Mouse (Mus musculus): ENCODE results near the gene Irak1. TPM values are rescaled to one million over a fixed set of nuclear protein-coding genes. Genes with fewer than 3 reads are reported as not detected.

Gene Irak1
- 27.4 and 31.6 TPM in 2 replicates for polyA plus RNA-seq (2014; fragmentation: Nextera tagmentation; extraction: Ambion mirVana)

DNA sequence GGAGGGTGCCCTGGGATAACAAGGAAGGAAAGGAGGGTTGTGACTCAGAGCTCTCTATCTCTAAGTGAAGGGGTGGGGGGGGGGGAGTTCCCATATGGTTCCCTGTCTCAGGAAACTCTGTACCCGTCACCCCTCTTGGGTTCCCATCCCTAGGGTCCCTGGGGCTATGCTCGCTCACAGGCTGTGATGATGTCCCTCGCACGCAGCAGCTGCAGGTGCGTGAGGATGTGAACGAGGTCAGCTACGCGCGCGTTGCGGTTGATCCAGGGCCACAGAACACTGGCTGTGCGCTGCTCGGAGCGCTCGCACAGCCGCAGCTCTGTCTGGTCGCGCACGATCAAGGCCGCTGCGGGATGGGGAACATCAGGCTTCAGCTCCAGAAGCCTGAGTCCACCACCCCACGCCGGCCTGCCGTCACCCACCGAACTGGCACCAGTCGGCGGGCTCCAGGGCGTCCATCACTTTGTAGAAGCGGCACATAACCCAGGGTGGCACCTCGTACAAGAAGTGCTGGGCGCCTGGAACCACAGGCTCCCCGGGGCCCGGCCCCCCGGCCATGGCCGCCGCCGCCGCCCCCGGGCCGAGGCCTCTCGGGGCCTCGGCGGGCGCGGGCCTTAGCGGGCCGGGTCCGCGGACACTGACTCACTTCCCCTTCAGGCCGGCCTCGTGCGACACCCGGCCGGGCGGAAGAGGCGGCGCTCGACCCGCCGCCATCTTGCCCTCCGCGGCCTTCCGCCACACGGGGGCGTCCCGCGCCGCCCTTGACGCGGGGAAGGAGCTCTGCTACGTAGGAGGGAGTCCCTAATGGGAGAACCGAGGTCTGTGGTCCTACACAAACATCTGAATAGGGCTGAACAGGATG is at the start of gene Irak1:
Gene Irak1 (minus strand): TSS at position 731 of the 862 bp plus-strand sequence.
- no peaks in the 10 kb centered on the region; the same call in 1 of the 2 replicates for H3K4me1 ChIP-seq (replicated peaks; ENCODE audit: control insufficient read depth, insufficient read depth, low read length)
- H3K4me3 ChIP-seq (ENCODE audit: low read depth, low read length): peak within 1 kb of the TSS; percentile 52
- no peaks in the 10 kb centered on the region for H3K36me3 ChIP-seq (ENCODE audit: control insufficient read depth, insufficient read depth, low read length)
- H3K27me3 ChIP-seq (ENCODE audit: control insufficient read depth, insufficient read depth, low read length): no peaks in the 10 kb centered on the region
- 13% methylated on average over 36 of the region's 72 CpGs for WGBS
- peak within 1 kb of the TSS; percentile 80 for H3K27ac ChIP-seq (ENCODE audit: low read depth, low read length)
- H3K9ac ChIP-seq (ENCODE audit: low read depth, low read length): peak within 1 kb of the TSS; percentile 86
- peak; percentile 82 for DNase-seq (ENCODE audit: low spot score)
- no peaks in the 10 kb centered on the region for H3K9me3 ChIP-seq (ENCODE audit: control insufficient read depth, low read length)
- H3K4me2 ChIP-seq (replicated peaks; ENCODE audit: low read depth, low read length): peak within 1 kb of the TSS; percentile 51
- ATAC-seq (ENCODE audit: low FRiP score): peak; percentile 93

DNA sequence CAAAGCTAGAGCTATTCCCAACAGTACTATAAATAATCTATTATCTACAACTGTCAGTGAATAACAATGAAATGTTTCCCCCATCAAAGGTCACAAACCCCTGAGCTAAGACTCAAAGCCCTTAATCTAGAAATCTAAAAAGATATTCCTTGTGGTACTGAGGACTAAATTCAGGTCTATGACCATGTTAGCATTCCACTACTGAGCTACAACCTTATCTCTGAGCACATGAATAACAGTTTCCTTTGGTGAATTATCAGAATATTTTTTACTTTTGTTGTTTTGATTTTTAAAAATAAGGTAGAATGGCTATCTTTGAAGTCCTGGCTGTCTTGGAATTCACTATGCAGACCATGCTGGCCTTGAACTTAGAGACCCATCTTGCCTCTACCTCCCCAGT is 47.1 kb upstream of the Irak1 start:
- DNase-seq (ENCODE audit: low spot score): no peak
- no peaks in the 10 kb centered on the region for H3K36me3 ChIP-seq (ENCODE audit: control insufficient read depth, insufficient read depth, low read length)
- no peaks in the 10 kb centered on the region for H3K9me3 ChIP-seq (ENCODE audit: control insufficient read depth, low read length)
- no peak overlapping the region for H3K27ac ChIP-seq (ENCODE audit: low read depth, low read length)
- H3K4me3 ChIP-seq (ENCODE audit: low read depth, low read length): no peak overlapping the region
- no peak overlapping the region for H3K4me2 ChIP-seq (replicated peaks; ENCODE audit: low read depth, low read length)
- H3K27me3 ChIP-seq (ENCODE audit: control insufficient read depth, insufficient read depth, low read length): no peaks in the 10 kb centered on the region
- ATAC-seq (ENCODE audit: low FRiP score): no peak
- no peak overlapping the region for H3K9ac ChIP-seq (ENCODE audit: low read depth, low read length)
- no peaks in the 10 kb centered on the region for H3K4me1 ChIP-seq (replicated peaks; ENCODE audit: control insufficient read depth, insufficient read depth, low read length)

DNA sequence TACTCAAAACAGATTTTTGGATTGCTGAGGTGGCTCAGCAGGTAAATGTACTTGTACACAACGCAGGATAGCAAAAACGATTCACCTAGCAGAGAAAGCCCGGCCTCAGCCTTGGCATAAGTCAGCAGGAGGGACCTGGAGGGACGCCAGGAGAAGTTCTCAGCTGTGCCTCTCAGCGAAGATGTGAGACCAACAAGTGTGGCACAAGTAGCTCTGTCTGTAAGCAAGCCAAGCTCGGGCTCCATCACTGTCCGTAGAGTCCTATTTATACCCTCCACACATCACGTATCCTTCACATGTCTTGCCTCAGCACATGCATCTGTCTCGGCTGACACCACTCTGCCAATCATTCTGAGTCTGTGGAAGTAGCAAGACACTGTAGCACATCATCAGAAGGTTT is 44.2 kb upstream of the Irak1 start:
- Histone ChIP-seq H3K4me2 (replicated peaks; ENCODE audit: low read depth, low read length) (no peak overlapping the region), H3K36me3 (ENCODE audit: control insufficient read depth, insufficient read depth, low read length) (no peaks in the 10 kb centered on the region), H3K4me1 (replicated peaks; ENCODE audit: control insufficient read depth, insufficient read depth, low read length) (no peaks in the 10 kb centered on the region), H3K4me3 (ENCODE audit: low read depth, low read length) (no peak overlapping the region), H3K27me3 (ENCODE audit: control insufficient read depth, insufficient read depth, low read length) (no peaks in the 10 kb centered on the region), H3K9ac (ENCODE audit: low read depth, low read length) (no peak overlapping the region), H3K9me3 (ENCODE audit: control insufficient read depth, low read length) (no peaks in the 10 kb centered on the region), H3K27ac (ENCODE audit: low read depth, low read length) (no peak overlapping the region)
- ATAC-seq (ENCODE audit: low FRiP score): no peak
- 85% methylated on average over 9 of the region's 9 CpGs for WGBS
- no peak for DNase-seq (ENCODE audit: low spot score)

DNA sequence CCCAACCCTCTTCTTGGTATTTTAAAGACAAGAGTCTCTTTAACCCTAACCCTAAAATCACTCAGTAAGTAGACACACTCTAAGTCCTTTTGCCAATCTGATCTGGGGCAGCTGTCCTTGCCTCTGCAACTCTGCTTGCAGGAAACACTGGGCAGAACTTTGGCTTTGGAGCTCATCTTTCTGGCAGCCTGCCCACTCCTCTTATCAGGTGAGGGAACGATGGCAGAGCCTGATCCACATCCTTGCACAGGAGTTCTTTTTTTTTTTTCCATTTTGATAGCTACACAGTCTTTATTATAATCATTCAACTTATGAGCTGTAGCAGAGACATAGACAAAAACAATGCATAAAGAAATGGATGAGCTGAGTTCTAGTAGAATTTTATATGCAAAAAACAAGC is 21.4 kb upstream of the Irak1 start:
- Histone ChIP-seq H3K27me3 (ENCODE audit: control insufficient read depth, insufficient read depth, low read length) (no peaks in the 10 kb centered on the region), H3K9me3 (ENCODE audit: control insufficient read depth, low read length) (no peaks in the 10 kb centered on the region), H3K27ac (ENCODE audit: low read depth, low read length) (no peak overlapping the region), H3K4me2 (replicated peaks; ENCODE audit: low read depth, low read length) (no peak overlapping the region), H3K4me3 (ENCODE audit: low read depth, low read length) (no peak overlapping the region), H3K4me1 (replicated peaks; ENCODE audit: control insufficient read depth, insufficient read depth, low read length) (no peaks in the 10 kb centered on the region), H3K36me3 (ENCODE audit: control insufficient read depth, insufficient read depth, low read length) (no peaks in the 10 kb centered on the region), H3K9ac (ENCODE audit: low read depth, low read length) (no peak overlapping the region)
- WGBS: 96% methylated on average over 1 of the region's 1 CpGs
- ATAC-seq (ENCODE audit: low FRiP score): no peak
- no peak for DNase-seq (ENCODE audit: low spot score)

DNA sequence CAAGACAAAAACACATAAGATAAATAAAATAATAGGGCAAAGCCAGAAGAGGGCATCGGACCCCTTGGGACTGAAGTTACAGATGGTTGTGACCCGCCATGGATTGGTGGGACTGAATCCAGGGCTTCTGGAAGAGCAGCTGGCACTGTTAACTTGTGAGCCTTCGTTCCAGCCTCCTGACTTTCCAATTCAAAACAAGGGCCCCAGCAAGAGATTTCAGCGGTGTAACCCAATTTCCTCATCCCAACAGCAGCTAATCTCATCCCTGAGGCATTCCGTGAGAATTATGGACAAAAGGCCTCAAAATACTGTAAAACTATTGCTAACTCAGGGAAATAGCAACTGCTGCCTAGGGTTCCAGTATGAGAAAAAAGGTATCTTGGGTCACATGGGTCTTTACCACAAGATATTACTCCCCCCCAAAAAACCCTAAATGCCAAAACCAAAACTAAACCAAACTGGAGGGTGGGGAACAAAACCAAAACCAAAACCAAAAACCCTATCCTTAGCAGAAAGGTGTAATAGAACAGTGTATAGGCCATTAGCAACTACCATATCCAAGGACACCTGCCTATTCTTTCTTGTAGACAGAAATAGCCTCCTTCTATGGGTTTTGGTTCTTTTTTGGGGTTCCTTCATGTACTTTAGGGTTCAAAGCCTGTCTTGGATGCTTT is 14.1 kb upstream of the Irak1 start:
- H3K36me3 ChIP-seq (ENCODE audit: control insufficient read depth, insufficient read depth, low read length): no peaks in the 10 kb centered on the region
- H3K9ac ChIP-seq (ENCODE audit: low read depth, low read length): no peak overlapping the region
- DNase-seq (ENCODE audit: low spot score) (no peak), ATAC-seq (ENCODE audit: low FRiP score) (no peak)
- H3K27ac ChIP-seq (ENCODE audit: low read depth, low read length): no peak overlapping the region
- no peak overlapping the region for H3K4me3 ChIP-seq (ENCODE audit: low read depth, low read length)
- H3K4me1 ChIP-seq (replicated peaks; ENCODE audit: control insufficient read depth, insufficient read depth, low read length): no peaks in the 10 kb centered on the region
- H3K4me2 ChIP-seq (replicated peaks; ENCODE audit: low read depth, low read length): no peak overlapping the region
- WGBS: 84% methylated on average over 5 of the region's 5 CpGs
- no peaks in the 10 kb centered on the region for H3K9me3 ChIP-seq (ENCODE audit: control insufficient read depth, low read length)
- no peaks in the 10 kb centered on the region for H3K27me3 ChIP-seq (ENCODE audit: control insufficient read depth, insufficient read depth, low read length)

DNA sequence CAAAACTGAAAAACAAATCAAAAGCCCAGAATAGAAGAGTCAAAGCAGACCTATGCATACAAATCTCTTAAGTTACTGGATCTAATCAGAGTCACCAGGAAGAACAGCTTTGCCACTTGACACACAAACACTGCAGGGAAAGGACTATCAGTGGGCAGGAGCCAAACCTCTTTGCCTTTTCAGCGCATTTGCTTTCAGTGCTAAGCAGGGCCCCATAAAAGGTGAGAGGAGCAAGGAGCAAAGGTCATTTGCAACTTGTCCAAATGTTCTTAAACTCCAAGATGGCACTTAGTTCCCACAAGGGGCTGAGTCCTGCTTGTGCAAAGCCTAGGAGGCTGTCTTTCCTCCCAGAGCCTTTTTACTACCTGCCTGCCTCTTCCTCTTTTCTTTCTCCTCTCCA is 6.3 kb upstream of the Irak1 start:
- Histone ChIP-seq H3K4me3 (ENCODE audit: low read depth, low read length) (no peak overlapping the region), H3K9ac (ENCODE audit: low read depth, low read length) (no peak overlapping the region), H3K9me3 (ENCODE audit: control insufficient read depth, low read length) (no peaks in the 10 kb centered on the region), H3K4me1 (replicated peaks; ENCODE audit: control insufficient read depth, insufficient read depth, low read length) (no peaks in the 10 kb centered on the region), H3K4me2 (replicated peaks; ENCODE audit: low read depth, low read length) (no peak overlapping the region), H3K36me3 (ENCODE audit: control insufficient read depth, insufficient read depth, low read length) (no peaks in the 10 kb centered on the region), H3K27ac (ENCODE audit: low read depth, low read length) (no peak overlapping the region), H3K27me3 (ENCODE audit: control insufficient read depth, insufficient read depth, low read length) (no peaks in the 10 kb centered on the region)
- WGBS: 78% methylated on average over 1 of the region's 1 CpGs
- DNase-seq (ENCODE audit: low spot score): no peak
- ATAC-seq (ENCODE audit: low FRiP score): no peak

DNA sequence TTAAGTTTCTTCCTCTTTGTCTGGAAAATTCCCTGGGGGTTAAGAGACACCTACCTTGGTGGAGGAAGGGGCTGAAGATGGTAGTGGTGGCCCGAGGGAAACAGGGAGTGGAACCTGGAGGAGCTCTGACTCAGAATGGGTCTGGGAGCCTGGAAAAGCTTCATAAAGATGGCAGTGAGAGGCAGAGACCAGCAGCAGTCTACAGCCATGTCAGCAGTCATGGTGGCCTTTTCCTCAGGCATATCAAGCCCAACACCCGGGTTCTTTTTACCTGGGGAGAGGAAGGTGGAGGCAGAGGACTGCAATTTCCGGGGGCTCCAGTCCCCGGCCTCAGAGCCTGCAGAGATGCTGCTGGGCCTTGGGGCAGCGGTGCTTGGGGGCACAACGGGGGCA is 927 bp downstream of the Irak1 start:
- WGBS: 37% methylated on average over 4 of the region's 6 CpGs
- Histone ChIP-seq H3K27ac (ENCODE audit: low read depth, low read length) (no peak overlapping the region), H3K9ac (ENCODE audit: low read depth, low read length) (peak overlapping the region; percentile 86), H3K27me3 (ENCODE audit: control insufficient read depth, insufficient read depth, low read length) (no peaks in the 10 kb centered on the region), H3K36me3 (ENCODE audit: control insufficient read depth, insufficient read depth, low read length) (no peaks in the 10 kb centered on the region), H3K4me2 (replicated peaks; ENCODE audit: low read depth, low read length) (peak overlapping the region; percentile 51), H3K9me3 (ENCODE audit: control insufficient read depth, low read length) (no peaks in the 10 kb centered on the region), H3K4me3 (ENCODE audit: low read depth, low read length) (peak overlapping the region; percentile 52), H3K4me1 (replicated peaks; ENCODE audit: control insufficient read depth, insufficient read depth, low read length) (no peaks in the 10 kb centered on the region; the same call in 1 of the 2 replicates)
- DNase-seq (ENCODE audit: low spot score) (no peak), ATAC-seq (ENCODE audit: low FRiP score) (no peak)

DNA sequence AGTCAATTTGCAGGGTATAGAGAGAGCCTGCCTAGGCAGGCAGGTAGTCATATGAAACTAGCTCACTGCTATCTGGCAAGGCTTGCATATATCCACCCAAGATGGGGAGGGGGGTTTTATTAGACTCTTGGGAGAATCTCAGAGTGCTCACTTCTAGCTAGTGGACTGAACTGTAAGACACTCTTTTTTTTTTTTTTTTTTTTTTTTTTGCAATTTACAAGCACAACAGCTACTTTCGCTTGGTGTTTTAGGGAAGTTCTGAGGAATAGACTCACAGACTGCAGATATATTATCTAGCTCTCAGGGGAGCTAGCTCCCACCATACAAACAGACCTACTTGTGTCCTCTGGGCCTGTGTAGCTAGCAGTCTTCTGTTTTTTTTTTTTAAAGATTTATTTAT is 9.1 kb downstream of the Irak1 start:
- Histone ChIP-seq H3K4me2 (replicated peaks; ENCODE audit: low read depth, low read length) (no peak overlapping the region), H3K4me1 (replicated peaks; ENCODE audit: control insufficient read depth, insufficient read depth, low read length) (no peaks in the 10 kb centered on the region), H3K36me3 (ENCODE audit: control insufficient read depth, insufficient read depth, low read length) (no peaks in the 10 kb centered on the region), H3K4me3 (ENCODE audit: low read depth, low read length) (no peak overlapping the region), H3K27me3 (ENCODE audit: control insufficient read depth, insufficient read depth, low read length) (no peaks in the 10 kb centered on the region), H3K9ac (ENCODE audit: low read depth, low read length) (no peak overlapping the region), H3K9me3 (ENCODE audit: control insufficient read depth, low read length) (no peaks in the 10 kb centered on the region), H3K27ac (ENCODE audit: low read depth, low read length) (no peak overlapping the region)
- no peak for ATAC-seq (ENCODE audit: low FRiP score)
- 100% methylated on average over 1 of the region's 1 CpGs for WGBS
- DNase-seq (ENCODE audit: low spot score): no peak

DNA sequence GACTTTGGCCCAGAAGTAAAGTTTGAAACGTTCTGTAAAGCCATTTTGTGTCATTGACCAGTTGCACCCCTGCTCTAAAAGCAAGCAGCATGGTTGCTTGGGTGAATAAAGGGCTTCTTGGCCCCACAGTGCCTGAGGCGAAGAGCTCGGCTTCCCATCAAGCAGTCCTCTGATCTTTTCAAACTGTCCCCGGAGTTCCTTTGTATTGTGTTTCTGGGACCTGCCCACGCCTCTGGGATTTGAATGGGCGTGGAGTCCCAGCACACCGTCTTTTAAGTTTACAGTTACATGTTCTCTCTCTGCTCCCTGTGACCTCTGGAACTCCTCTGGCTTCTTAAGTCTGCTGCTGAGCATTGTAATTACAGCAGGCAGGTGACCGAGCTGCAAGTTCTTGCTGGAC is 15.7 kb downstream of the Irak1 start:
- no peak for DNase-seq (ENCODE audit: low spot score)
- Histone ChIP-seq H3K9me3 (ENCODE audit: control insufficient read depth, low read length) (no peaks in the 10 kb centered on the region), H3K36me3 (ENCODE audit: control insufficient read depth, insufficient read depth, low read length) (no peaks in the 10 kb centered on the region), H3K4me2 (replicated peaks; ENCODE audit: low read depth, low read length) (no peak overlapping the region), H3K4me1 (replicated peaks; ENCODE audit: control insufficient read depth, insufficient read depth, low read length) (no peaks in the 10 kb centered on the region), H3K27ac (ENCODE audit: low read depth, low read length) (no peak overlapping the region), H3K9ac (ENCODE audit: low read depth, low read length) (no peak overlapping the region), H3K27me3 (ENCODE audit: control insufficient read depth, insufficient read depth, low read length) (no peaks in the 10 kb centered on the region), H3K4me3 (ENCODE audit: low read depth, low read length) (no peak overlapping the region)
- no peak for ATAC-seq (ENCODE audit: low FRiP score)
- 26% methylated on average over 8 of the region's 8 CpGs for WGBS

Data from hindbrain, embryonic 11.5 days (tissue).